Mouse (Mus musculus) heart, postnatal 0 days (tissue): ENCODE results near the gene Casp9.

ENCODE experiments used
- CTCF ChIP-seq: IDR thresholded peaks from 2 replicates; pipeline ENCODE4 v1.5.1; 2016; ENCODE audit warnings: antibody characterized with exemption, control low read depth, low read depth
- EP300 ChIP-seq: IDR thresholded peaks from 2 replicates; pipeline ENCODE4 v1.6.1; 2016; ENCODE audit warnings: antibody characterized with exemption, low read depth

- no peak for TF ChIP-seq CTCF
- TF ChIP-seq EP300: no peak
Measured at GRCm38 (mm10) chr4:141819316-141819715, 25.9 kb downstream of the Casp9 start.
